Mouse (Mus musculus) liver, embryonic 14.5 days (tissue): ENCODE data around the gene Cdc14b. TPM values are rescaled to one million over a fixed set of nuclear protein-coding genes. Genes with fewer than 3 reads are reported as not detected.

ENCODE experiments used
- ATAC-seq: fragments of 200-750 bp; cut with Nextera tagmentation; 2 replicates; pipeline ENCODE4 v1.8.0; 2017; ENCODE audit warnings: moderate number of reproducible peaks, mild to moderate bottlenecking, moderate library complexity; ENCODE audit not compliant: insufficient read depth
- DNase-seq, 3 experiments: peaks; one replicate each; pipeline ENCODE4 v3.0.0-alpha.2; 2012 to 2013; ENCODE audit warnings: low read depth in 3 of 3, low spot score in 3 of 3
- H3K27ac ChIP-seq: fragments of 300-500 bp; sonication (generic); 2 replicates; pipeline ENCODE4 v1.5.1; 2014; ENCODE audit warnings: moderate library complexity, mild to moderate bottlenecking, control low read depth, inconsistent platforms
- H3K27me3 ChIP-seq: fragments of 300-500 bp; sonication (generic); 2 replicates; pipeline ENCODE4 v1.6.1; 2014; ENCODE audit warnings: mild to moderate bottlenecking, low read length, moderate library complexity; ENCODE audit not compliant: control insufficient read depth, insufficient read depth
- H3K36me3 ChIP-seq: fragments of 300-500 bp; sonication (generic); replicated peaks from 2 replicates; pipeline ENCODE4 v1.6.1; 2014; ENCODE audit warnings: low read depth; ENCODE audit not compliant: control insufficient read depth, insufficient read depth
- H3K4me1 ChIP-seq, 2 experiments: fragments of 200-500 bp in 1 of 2; fragments of 300-500 bp in 1 of 2; sonication (generic) in 1 of 2; replicated peaks; 2 replicates each; pipeline ENCODE4 v1.6.1; 2012 to 2014; ENCODE audit warnings: antibody characterized with exemption in 1 of 2, inconsistent platforms in 1 of 2, low read length in 1 of 2; ENCODE audit not compliant: control insufficient read depth in 2 of 2, insufficient read depth in 2 of 2
- H3K4me2 ChIP-seq: fragments of 300-500 bp; sonication (generic); 2 replicates; pipeline ENCODE4 v1.6.1; 2014; ENCODE audit warnings: low read depth, mild to moderate bottlenecking, control low read depth, moderate library complexity
- H3K4me3 ChIP-seq, 2 experiments: fragments of 200-500 bp in 1 of 2; fragments of 300-500 bp in 1 of 2; sonication (generic) in 1 of 2; 2 replicates each; pipeline ENCODE4 v1.5.1; 2012 to 2014; ENCODE audit warnings: low read depth in 2 of 2, low read length in 2 of 2, mild to moderate bottlenecking in 2 of 2, control low read depth in 1 of 2, inconsistent platforms in 1 of 2, moderate library complexity in 1 of 2; ENCODE audit not compliant: insufficient read depth in 1 of 2
- H3K9ac ChIP-seq: fragments of 300-500 bp; sonication (generic); replicated peaks from 2 replicates; pipeline ENCODE4 v1.6.1; 2014; ENCODE audit warnings: mild to moderate bottlenecking, control low read depth, moderate library complexity
- H3K9me3 ChIP-seq: fragments of 300-500 bp; sonication (generic); 2 replicates; pipeline ENCODE4 v1.6.1; 2016; ENCODE audit warnings: low read length, mixed read lengths; ENCODE audit not compliant: control insufficient read depth
- CTCF ChIP-seq: IDR thresholded peaks from 2 replicates; pipeline ENCODE4 v1.5.1; 2016; ENCODE audit warnings: antibody characterized with exemption, low read depth, control low read depth
- EP300 ChIP-seq: IDR thresholded peaks from 2 replicates; pipeline ENCODE4 v1.6.1; 2016; ENCODE audit warnings: antibody characterized with exemption, low read depth
- WGBS: fragments of 180-500 bp; shearing (Covaris S2); extraction: QIAGEN DNeasy Blood & Tissue Kit; methylation state at CpG from one replicate; pipeline ENCODE4 v1.1.7; 2014; ENCODE audit not compliant: insufficient replicate concordance; 5-methylcytosine and 5-hydroxymethylcytosine counted together
- polyA plus RNA-seq, 2 experiments: library from polyadenylated mRNA; depleted of rRNA in 1 of 2; stranded (reverse) in 1 of 2; unstranded in 1 of 2; fragments of >200 nt; fragmentation: Nextera tagmentation in 1 of 2; extraction: Ambion mirVana in 1 of 2; gene quantifications; 2 replicates each; pipeline versions ENCODE4 v1.2.1 to v1.2.3; 2012 to 2014

Cdc14b gene
- polyA plus RNA-seq, 2 experiments: 4.1 to 5.6 TPM

- WGBS: 78% methylated on average over 12 of the region's 12 CpGs
- Histone ChIP-seq H3K9me3 (no peaks in the 10 kb centered on the region), H3K36me3 (no peaks in the 10 kb centered on the region), H3K4me3 (no peak overlapping the region), H3K4me2 (no peak overlapping the region), H3K9ac (no peak overlapping the region), H3K27me3 (no peaks in the 10 kb centered on the region), H3K4me1 (peaks cover 3% of the 10 kb centered on the region in 2 experiments; a peak in 3 of 4 replicates), H3K27ac (no peak overlapping the region)
- TF ChIP-seq CTCF (no peak), EP300 (no peak)
- DNase-seq (no peak), ATAC-seq (no peak)
Observed at GRCm38 (mm10) chr13:64246106-64246505, 29.0 kb downstream of the Cdc14b start.

GRCm38 (mm10) chr13:64244685-64245261 is 30.3 kb downstream of the Cdc14b start:
- TF ChIP-seq CTCF: no peak
- TF ChIP-seq EP300: no peak
- DNase-seq (no peak), ATAC-seq (no peak)
- H3K9ac ChIP-seq: no peak overlapping the region
- H3K4me2 ChIP-seq: no peak overlapping the region
- H3K9me3 ChIP-seq: no peaks in the 10 kb centered on the region
- no peak overlapping the region for H3K4me3 ChIP-seq
- peaks cover 3 to 6% of the 10 kb centered on the region in 2 experiments; a peak in 3 of 4 replicates for H3K4me1 ChIP-seq
- no peak overlapping the region for H3K27ac ChIP-seq
- 71% methylated on average over 4 of the region's 4 CpGs for WGBS
- H3K27me3 ChIP-seq: no peaks in the 10 kb centered on the region
- no peaks in the 10 kb centered on the region for H3K36me3 ChIP-seq

- no peak overlapping the region for H3K4me2 ChIP-seq
- no peak for TF ChIP-seq CTCF
- TF ChIP-seq EP300: no peak
- no peaks in the 10 kb centered on the region for H3K36me3 ChIP-seq
- no peak for ATAC-seq
- H3K4me1 ChIP-seq: peaks cover 0 to 2% of the 10 kb centered on the region in 2 experiments; a peak in 1 of 4 replicates
- DNase-seq: no peak
- no peak overlapping the region for H3K9ac ChIP-seq
- H3K4me3 ChIP-seq: no peak overlapping the region
- no peaks in the 10 kb centered on the region for H3K9me3 ChIP-seq
- no peaks in the 10 kb centered on the region for H3K27me3 ChIP-seq
- H3K27ac ChIP-seq: no peak overlapping the region
Observed at GRCm38 (mm10) chr13:64242721-64243120, 32.4 kb downstream of the Cdc14b start.

- peaks cover 9 to 17% of the 10 kb centered on the region in 2 experiments for H3K4me1 ChIP-seq
- H3K4me2 ChIP-seq: no peak overlapping the region
- 63% methylated on average over 7 of the region's 7 CpGs for WGBS
- H3K9ac ChIP-seq: no peak overlapping the region
- no peak overlapping the region for H3K27ac ChIP-seq
- DNase-seq (no peak), ATAC-seq (no peak)
- no peak for TF ChIP-seq EP300
- no peak for TF ChIP-seq CTCF
- H3K4me3 ChIP-seq: no peak overlapping the region
- H3K9me3 ChIP-seq: no peaks in the 10 kb centered on the region
- H3K36me3 ChIP-seq: no peaks in the 10 kb centered on the region
- no peaks in the 10 kb centered on the region for H3K27me3 ChIP-seq
Observed at GRCm38 (mm10) chr13:64240626-64241025, 34.5 kb downstream of the Cdc14b start.

DNA sequence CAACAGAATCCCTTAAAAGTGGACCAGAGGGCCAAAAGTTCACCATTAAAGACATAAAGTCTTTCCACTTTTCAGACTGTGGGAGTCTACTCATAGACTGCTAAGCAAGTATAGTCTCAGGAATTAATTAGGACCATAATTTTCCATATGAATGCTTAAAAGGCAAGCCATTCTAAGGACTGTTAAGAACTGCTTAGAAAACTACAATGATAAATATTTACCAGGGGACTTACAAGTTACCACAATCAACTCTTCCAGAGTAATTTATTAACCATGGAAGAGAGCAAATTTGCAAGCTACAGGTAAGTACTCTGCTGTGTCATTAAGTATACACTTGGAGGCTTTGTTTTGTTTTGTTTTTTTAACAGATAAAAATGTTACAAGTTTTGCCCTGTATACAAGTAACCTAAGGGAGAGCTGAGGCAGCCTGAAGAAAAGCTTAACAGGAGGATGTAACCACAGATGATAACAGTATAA is 37.4 kb downstream of the Cdc14b start:
- Histone ChIP-seq H3K4me3 (no peak overlapping the region), H3K27ac (no peak overlapping the region), H3K36me3 (no peaks in the 10 kb centered on the region), H3K4me2 (no peak overlapping the region), H3K4me1 (peaks cover 9 to 19% of the 10 kb centered on the region in 2 experiments), H3K27me3 (no peaks in the 10 kb centered on the region), H3K9me3 (no peaks in the 10 kb centered on the region), H3K9ac (no peak overlapping the region)
- ATAC-seq: no peak
- DNase-seq: no peak
- TF ChIP-seq CTCF (no peak), EP300 (no peak)
